Mouse (Mus musculus) heart, postnatal 10 days (tissue): ENCODE measurements around the gene Speer4b. TPM values are rescaled to one million over a fixed set of nuclear protein-coding genes. Genes with fewer than 3 reads are reported as not detected.
"Not testable (repeated sequence)": the region's sequence is repeated elsewhere in the genome, so short reads cannot be mapped to it uniquely, and the experiment has no call there.

Source experiments
- DNase-seq, 2 experiments: peaks; one replicate each; pipeline ENCODE4 v3.0.0; 2021
- intact Hi-C: fragments of 180-260 bp; cut with DNase I; formaldehyde crosslinking; loops from one replicate; pipeline ENCODE4 v1.15.1; 2025
- total RNA-seq, 2 experiments: library from RNA; stranded (reverse); gene quantifications; 2 replicates each; pipeline ENCODE4 v1.2.3; 2021

The Speer4b gene
- total RNA-seq = not detected

GRCm38 (mm10) chr5:27501338-27501737, at the start of gene Speer4b:
TSS of gene Speer4b (minus strand) at chr5:27501438.
- DNase-seq, intact Hi-C loops: not testable (repeated sequence)

DNA sequence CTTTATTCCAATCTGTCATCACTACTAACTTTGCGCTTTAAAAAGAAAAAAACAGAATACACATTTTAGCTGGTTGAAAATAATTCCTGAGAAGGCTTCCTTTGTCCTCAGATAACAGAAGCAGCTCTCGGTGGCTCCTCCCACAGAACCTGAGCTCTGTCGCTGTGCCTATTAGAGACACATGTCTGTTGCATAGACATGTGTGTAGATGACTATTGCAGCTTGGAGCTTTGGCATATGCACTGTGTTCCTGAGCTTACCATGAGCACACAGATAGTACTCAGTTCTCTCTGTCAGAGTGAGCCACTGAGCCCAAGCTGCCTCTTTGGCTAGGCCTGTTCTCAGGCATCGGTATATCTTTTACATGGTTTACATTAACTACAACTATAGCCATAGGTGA, 48.1 kb upstream of the Speer4b start:
- intact Hi-C loops = no loop called here
- no peak for DNase-seq

- DNase-seq = peak; percentile 37 to 55
- intact Hi-C loops = loop anchor here (1.0 kb wide), 1 partner anchor 470 kb away; no protein-coding TSS in a partner anchor
Measured at GRCm38 (mm10) chr5:27544816-27545270, 43.6 kb upstream of the Speer4b start.

DNA sequence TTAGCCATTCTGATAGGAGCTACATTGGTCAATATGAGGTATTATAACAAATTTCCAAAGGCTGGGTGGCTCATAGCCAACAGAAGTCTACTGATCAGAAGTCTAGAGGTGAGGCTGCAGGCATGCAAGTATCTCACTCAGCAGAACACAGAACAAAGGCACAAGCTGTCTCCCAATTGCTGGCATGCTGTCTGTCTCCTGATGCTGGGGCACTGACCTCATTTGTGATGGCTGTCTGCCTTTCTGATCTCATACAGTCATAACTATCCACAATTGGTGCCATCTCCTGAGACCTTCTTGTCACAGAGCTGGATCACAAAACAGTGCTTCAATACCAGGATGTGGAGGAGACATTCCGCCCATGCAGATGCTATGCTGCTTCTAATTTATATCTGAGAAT, 25.7 kb upstream of the Speer4b start:
- intact Hi-C loops = no loop called here

DNA sequence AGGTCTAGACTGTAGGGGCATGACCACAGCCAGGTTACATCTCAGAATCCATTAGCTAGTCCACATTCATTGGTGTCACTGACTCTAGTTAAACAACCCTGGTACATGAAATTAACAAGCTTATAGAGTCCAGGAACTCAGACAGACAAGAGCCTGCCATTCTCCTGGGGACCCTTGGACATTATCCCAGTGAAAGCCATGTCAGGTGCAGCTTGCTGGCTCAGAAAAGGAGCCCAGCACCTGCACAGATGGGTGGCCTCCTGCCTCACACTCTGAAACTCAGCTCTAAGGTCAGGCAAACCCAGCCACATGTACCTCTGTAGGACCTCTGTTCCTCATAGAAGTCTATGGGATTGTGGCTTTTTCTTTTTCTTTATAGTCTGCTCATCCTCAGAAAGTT, 17.5 kb upstream of the Speer4b start:
- intact Hi-C loops = no loop called here
- no peak for DNase-seq

More for the DNA sequence above, 25.7 kb upstream of the Speer4b start:
- no peak for DNase-seq

- no peak for DNase-seq
- intact Hi-C loops = no loop called here
Measured at GRCm38 (mm10) chr5:27490942-27491341, 10.3 kb downstream of the Speer4b start.

- intact Hi-C loops = no loop called here
- no peak for DNase-seq
Measured at GRCm38 (mm10) chr5:27486138-27486537, 15.1 kb downstream of the Speer4b start.

DNA sequence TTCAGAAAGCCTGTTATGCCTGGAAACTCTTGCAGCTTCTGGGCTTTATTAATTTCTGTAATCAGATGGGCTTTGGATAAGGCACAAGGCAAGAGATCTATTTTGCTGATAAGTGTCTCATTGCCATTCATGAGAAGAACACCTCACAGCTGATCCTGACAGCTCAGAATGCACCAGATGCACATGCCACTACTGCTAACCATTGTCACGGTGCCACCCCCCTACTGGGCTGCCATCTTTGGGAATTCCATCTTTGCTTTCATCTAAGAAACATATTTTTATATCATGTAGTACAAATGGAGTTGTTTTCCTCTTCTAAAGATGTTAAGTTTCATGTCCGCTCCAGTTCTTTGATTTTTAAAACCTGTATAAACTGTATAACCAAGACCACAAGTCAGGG, 19.5 kb downstream of the Speer4b start:
- no peak for DNase-seq
- intact Hi-C loops = no loop called here

GRCm38 (mm10) chr5:27474964-27475465, 26.2 kb downstream of the Speer4b start:
- no peak for DNase-seq
- intact Hi-C loops = no loop called here

DNA sequence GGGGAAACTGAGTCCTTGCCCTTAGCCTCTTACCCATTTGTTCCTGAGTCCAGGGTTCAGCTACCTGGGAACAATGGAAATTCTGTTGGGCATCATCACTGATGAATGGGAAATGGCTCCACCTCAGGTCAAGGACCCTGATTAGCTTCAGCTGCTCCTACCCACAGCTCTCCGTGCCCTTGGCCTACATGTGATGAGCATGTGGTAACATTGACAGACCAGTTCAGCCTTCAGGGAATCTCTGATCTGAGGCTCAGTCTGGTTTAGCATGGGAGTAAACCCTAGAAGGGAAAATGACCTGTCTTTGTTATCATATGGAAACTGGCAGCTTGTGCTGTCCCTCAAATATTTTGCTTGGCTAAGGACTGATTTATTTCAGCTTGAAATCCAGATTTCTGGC, 43.6 kb downstream of the Speer4b start:
- no peak for DNase-seq
- intact Hi-C loops = no loop called here

DNA sequence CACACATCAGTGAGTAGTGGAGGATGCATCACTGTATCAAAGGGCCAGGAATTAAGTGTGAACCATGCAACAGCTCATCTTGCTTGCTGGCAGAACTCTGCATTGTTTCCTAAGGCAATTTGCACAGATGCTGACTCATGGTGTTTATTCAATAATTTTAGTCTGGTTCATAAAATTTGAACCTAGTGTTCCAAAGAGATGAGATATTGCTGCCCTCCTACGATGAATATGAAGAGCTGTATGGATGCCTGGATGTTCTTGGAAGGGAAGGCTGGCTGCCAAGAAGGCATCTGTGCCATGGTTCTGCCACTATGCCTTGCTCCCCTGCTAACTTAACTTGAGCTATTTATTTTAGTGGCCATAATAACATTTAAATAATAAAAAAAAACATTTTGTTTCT, 44.3 kb downstream of the Speer4b start:
- DNase-seq = no peak
- intact Hi-C loops = no loop called here

- intact Hi-C loops = no loop called here
Measured at GRCm38 (mm10) chr5:27454386-27454785, 46.9 kb downstream of the Speer4b start.

GRCm38 (mm10) chr5:27453201-27453845, 47.9 kb downstream of the Speer4b start:
- DNase-seq = no peak
- intact Hi-C loops = no loop called here

More at GRCm38 (mm10) chr5:27454386-27454785, 46.9 kb downstream of the Speer4b start:
- DNase-seq = no peak
